Mouse (Mus musculus) stomach, postnatal 0 days (tissue): ENCODE measurements around the gene Ptgis.

Experiments used
- CTCF ChIP-seq: IDR thresholded peaks from 2 replicates; pipeline ENCODE4 v1.5.1; 2016; ENCODE audit warnings: antibody characterized with exemption, low read depth, mild to moderate bottlenecking, moderate library complexity
- EP300 ChIP-seq: optimal IDR thresholded peaks from 2 replicates; pipeline ENCODE3; 2016; ENCODE audit warnings: antibody characterized with exemption

GRCm38 (mm10) chr2:167142282-167142681 lies 98.1 kb downstream of the Ptgis start:
- TF ChIP-seq CTCF (no peak), EP300 (no peak)
